Mouse (Mus musculus) liver, adult 2 months (tissue): ENCODE measurements around the gene Ccdc13. TPM values are rescaled to one million over a fixed set of nuclear protein-coding genes. Genes with fewer than 3 reads are reported as not detected.

Experiments
- DNase-seq: peaks from one replicate; pipeline ENCODE4 v3.0.0-alpha.2; 2011; ENCODE audit warnings: low read depth, low spot score; ENCODE audit errors: extremely low read depth
- H3K27ac ChIP-seq: fragments of 200-500 bp; replicated peaks from 2 replicates; pipeline ENCODE4 v1.5.1; 2012; ENCODE audit warnings: low read depth, mild to moderate bottlenecking, control low read depth, inconsistent platforms, low read length; ENCODE audit not compliant: insufficient read depth
- H3K27me3 ChIP-seq: fragments of 200-500 bp; 2 replicates; pipeline ENCODE4 v1.6.1; 2012; ENCODE audit warnings: mild to moderate bottlenecking, moderate library complexity, low read length, inconsistent platforms; ENCODE audit not compliant: control insufficient read depth, insufficient read depth
- H3K36me3 ChIP-seq: fragments of 200-500 bp; 2 replicates; pipeline ENCODE4 v1.6.1; 2012; ENCODE audit warnings: low read length, inconsistent platforms; ENCODE audit not compliant: control insufficient read depth, insufficient read depth
- H3K4me1 ChIP-seq: fragments of 200-500 bp; 2 replicates; pipeline ENCODE4 v1.6.1; 2011; ENCODE audit warnings: low read length; ENCODE audit not compliant: control insufficient read depth, insufficient read depth
- H3K4me3 ChIP-seq: fragments of 200-500 bp; 2 replicates; pipeline ENCODE4 v1.5.1; 2011; ENCODE audit warnings: low read depth, mild to moderate bottlenecking, control low read depth, low read length, moderate library complexity; ENCODE audit not compliant: insufficient read depth
- H3K79me2 ChIP-seq: fragments of 200-500 bp; 2 replicates; pipeline ENCODE4 v1.6.1; 2012; ENCODE audit warnings: inconsistent platforms, mild to moderate bottlenecking, low read length, moderate library complexity; ENCODE audit not compliant: control insufficient read depth, insufficient read depth
- H3K9ac ChIP-seq: fragments of 200-500 bp; 2 replicates; pipeline ENCODE4 v1.6.1; 2012; ENCODE audit warnings: low read depth, mild to moderate bottlenecking, control low read depth, inconsistent platforms, low read length
- CTCF ChIP-seq: fragments of 200-500 bp; IDR thresholded peaks from 2 replicates; pipeline ENCODE4 v1.5.1; 2011; ENCODE audit warnings: low read depth, low read length, control low read depth
- POLR2A ChIP-seq: fragments of 200-500 bp; IDR thresholded peaks from 2 replicates; pipeline ENCODE4 v1.6.1; 2011; ENCODE audit warnings: low read length, control low read depth; ENCODE audit not compliant: insufficient read depth; ENCODE audit errors: extremely low read depth
- WGBS: fragments of 180-500 bp; shearing (Covaris S2); methylation state at CpG from one replicate; pipeline ENCODE4 v1.1.7; 2018; 5-methylcytosine and 5-hydroxymethylcytosine counted together
- polyA plus RNA-seq: library from polyadenylated mRNA; depleted of rRNA; stranded (reverse); fragments of >200 nt; gene quantifications from 2 replicates; pipeline ENCODE4 v1.2.3, GENCODE M21; 2012
- total RNA-seq: library from RNA; depleted of rRNA; stranded (reverse); fragments of >200 nt; gene quantifications from 2 replicates; pipeline ENCODE4 v1.2.3, GENCODE M21; 2014

The Ccdc13 gene
- total and polyA plus RNA-seq, 2 experiments = not detected

- peak; percentile 77 for DNase-seq
- H3K79me2 ChIP-seq = peaks cover 3% of the 10 kb centered on the region; the same call in 1 of the 2 replicates
- TF ChIP-seq POLR2A (no peak), CTCF (no peak)
- H3K4me3 ChIP-seq = peak overlapping the region; percentile 93
- peaks cover 11% of the 10 kb centered on the region for H3K4me1 ChIP-seq
- WGBS = under 1% methylated on average over 38 of the region's 39 CpGs
- peaks cover 9% of the 10 kb centered on the region for H3K36me3 ChIP-seq
- H3K27me3 ChIP-seq = no peaks in the 10 kb centered on the region
- H3K9ac ChIP-seq = peak overlapping the region; percentile 96
- H3K27ac ChIP-seq = peak overlapping the region; percentile 94
These were observed 17.6 kb upstream of the Ccdc13 start for GRCm38 (mm10) chr9:121856649-121857416.

GRCm38 (mm10) chr9:121854246-121854645 lies 15.0 kb upstream of the Ccdc13 start:
- peaks cover 3% of the 10 kb centered on the region; the same call in 1 of the 2 replicates for H3K79me2 ChIP-seq
- H3K4me1 ChIP-seq = peaks cover 11% of the 10 kb centered on the region
- peak; percentile 53 for DNase-seq
- TF ChIP-seq POLR2A = no peak
- TF ChIP-seq CTCF = no peak
- H3K36me3 ChIP-seq = peaks cover 22% of the 10 kb centered on the region
- 43% methylated on average over 3 of the region's 3 CpGs for WGBS
- peak overlapping the region; percentile 3; the same call in 1 of the 2 replicates for H3K27ac ChIP-seq
- H3K4me3 ChIP-seq = no peak overlapping the region
- no peaks in the 10 kb centered on the region for H3K27me3 ChIP-seq
- no peak overlapping the region for H3K9ac ChIP-seq

- DNase-seq = peak; percentile 24
- no peak overlapping the region for H3K9ac ChIP-seq
- no peaks in the 10 kb centered on the region for H3K27me3 ChIP-seq
- no peak overlapping the region for H3K4me3 ChIP-seq
- no peaks in the 10 kb centered on the region for H3K4me1 ChIP-seq
- TF ChIP-seq CTCF (no peak), POLR2A (no peak)
- H3K36me3 ChIP-seq = peaks cover 31% of the 10 kb centered on the region
- WGBS = 82% methylated on average over 5 of the region's 5 CpGs
- no peaks in the 10 kb centered on the region for H3K79me2 ChIP-seq
- H3K27ac ChIP-seq = no peak overlapping the region
These were observed 8.6 kb upstream of the Ccdc13 start for GRCm38 (mm10) chr9:121847842-121848241.

GRCm38 (mm10) chr9:121847138-121847537 lies 7.9 kb upstream of the Ccdc13 start:
- Histone ChIP-seq H3K27ac (no peak overlapping the region), H3K4me3 (no peak overlapping the region), H3K79me2 (no peaks in the 10 kb centered on the region), H3K36me3 (peaks cover 26% of the 10 kb centered on the region), H3K27me3 (no peaks in the 10 kb centered on the region), H3K9ac (no peak overlapping the region), H3K4me1 (no peaks in the 10 kb centered on the region)
- 76% methylated on average over 4 of the region's 4 CpGs for WGBS
- TF ChIP-seq CTCF = no peak
- TF ChIP-seq POLR2A = no peak
- DNase-seq = peak; percentile 23

- peak; percentile 72 for TF ChIP-seq CTCF
- TF ChIP-seq POLR2A = no peak
- H3K27ac ChIP-seq = no peak overlapping the region
- 43% methylated on average over 10 of the region's 10 CpGs for WGBS
- DNase-seq = peak; percentile 31
- H3K9ac ChIP-seq = no peak overlapping the region
- no peaks in the 10 kb centered on the region for H3K4me1 ChIP-seq
- H3K4me3 ChIP-seq = no peak overlapping the region
- peaks cover 21% of the 10 kb centered on the region for H3K36me3 ChIP-seq
- no peaks in the 10 kb centered on the region for H3K79me2 ChIP-seq
- H3K27me3 ChIP-seq = no peaks in the 10 kb centered on the region
These were observed 7.4 kb upstream of the Ccdc13 start for GRCm38 (mm10) chr9:121846526-121847118.
